Mouse (Mus musculus): ENCODE measurements around the gene Iapp. TPM values are rescaled to one million over a fixed set of nuclear protein-coding genes. Genes with fewer than 3 reads are reported as not detected.
A peak's percentile ranks its signal among the peaks of the same experiment; 100 is the strongest.
"Not testable (repeated sequence)": the region's sequence is repeated elsewhere in the genome, so short reads cannot be mapped to it uniquely, and the experiment has no call there.

Gene Iapp
- polyA plus RNA-seq (2016; fragmentation: Nextera tagmentation; extraction: Ambion mirVana) = 0.62 and 1.7 TPM in 2 replicates

DNA sequence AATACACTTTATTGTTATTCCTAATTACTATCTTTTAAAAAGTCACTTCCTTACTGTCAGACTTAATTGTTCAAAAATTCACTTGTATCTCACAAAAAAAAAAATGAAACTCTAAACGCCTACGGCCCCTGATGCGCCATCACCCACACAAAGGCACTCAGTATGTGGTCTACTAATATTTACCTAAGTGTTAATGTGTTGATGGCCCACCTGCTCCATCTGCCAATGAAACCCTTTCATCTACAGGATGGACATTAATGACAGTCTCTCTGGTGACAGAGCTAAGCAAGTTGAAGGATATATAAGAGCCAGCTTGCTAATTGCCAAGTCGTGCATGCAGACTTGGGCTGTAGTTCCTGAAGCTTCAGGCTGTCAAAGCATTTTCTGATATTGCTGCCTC is at the start of gene Iapp:
Gene Iapp (plus strand): TSS at position 326 of the 400 bp plus-strand sequence.
- Histone ChIP-seq H3K27ac (replicated peaks) (no peak within 1 kb of the TSS), H3K4me3 (no peak within 1 kb of the TSS), H3K27me3 (ENCODE audit: low read depth, poor library complexity, severe bottlenecking) (no peaks in the 10 kb centered on the region), H3K9me3 (replicated peaks) (no peaks in the 10 kb centered on the region), H3K4me1 (no peaks in the 10 kb centered on the region), H3K36me3 (no peaks in the 10 kb centered on the region)
- WGBS = 79% methylated on average over 4 of the region's 4 CpGs
- no peak for DNase-seq (ENCODE audit: low spot score)

DNA sequence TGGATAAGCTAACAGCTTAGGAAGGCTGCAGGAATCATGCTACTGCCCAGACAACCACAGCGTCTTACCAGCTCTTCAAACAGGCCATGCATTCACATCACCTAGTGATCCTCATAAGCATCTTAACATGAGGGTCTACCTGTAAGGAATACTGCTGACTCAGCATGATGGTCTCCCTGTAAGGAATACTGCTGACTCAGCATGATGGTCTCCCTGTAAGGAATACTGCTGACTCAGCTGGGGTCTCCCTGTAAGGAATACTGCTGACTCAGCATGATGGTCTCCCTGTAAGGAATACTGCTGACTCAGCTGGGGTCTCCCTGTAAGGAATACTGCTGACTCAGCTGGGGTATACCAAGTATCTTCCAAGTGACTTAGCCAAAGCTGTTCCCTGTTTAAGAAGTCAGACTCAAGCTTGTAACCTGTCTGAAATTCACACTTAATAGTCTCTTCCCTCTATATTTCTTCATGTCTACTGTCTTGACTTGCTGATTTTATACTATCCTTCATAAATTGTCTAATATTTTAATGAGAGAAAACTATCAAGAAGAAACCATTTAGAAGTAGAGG is 47.4 kb upstream of the Iapp start:
- not testable (repeated sequence) for H3K27me3 ChIP-seq (ENCODE audit: low read depth, poor library complexity, severe bottlenecking); H3K4me1 ChIP-seq; H3K27ac ChIP-seq (replicated peaks); H3K36me3 ChIP-seq; H3K4me3 ChIP-seq; H3K9me3 ChIP-seq (replicated peaks); DNase-seq (ENCODE audit: low spot score)
- 92% methylated on average over 1 of the region's 1 CpGs for WGBS

DNA sequence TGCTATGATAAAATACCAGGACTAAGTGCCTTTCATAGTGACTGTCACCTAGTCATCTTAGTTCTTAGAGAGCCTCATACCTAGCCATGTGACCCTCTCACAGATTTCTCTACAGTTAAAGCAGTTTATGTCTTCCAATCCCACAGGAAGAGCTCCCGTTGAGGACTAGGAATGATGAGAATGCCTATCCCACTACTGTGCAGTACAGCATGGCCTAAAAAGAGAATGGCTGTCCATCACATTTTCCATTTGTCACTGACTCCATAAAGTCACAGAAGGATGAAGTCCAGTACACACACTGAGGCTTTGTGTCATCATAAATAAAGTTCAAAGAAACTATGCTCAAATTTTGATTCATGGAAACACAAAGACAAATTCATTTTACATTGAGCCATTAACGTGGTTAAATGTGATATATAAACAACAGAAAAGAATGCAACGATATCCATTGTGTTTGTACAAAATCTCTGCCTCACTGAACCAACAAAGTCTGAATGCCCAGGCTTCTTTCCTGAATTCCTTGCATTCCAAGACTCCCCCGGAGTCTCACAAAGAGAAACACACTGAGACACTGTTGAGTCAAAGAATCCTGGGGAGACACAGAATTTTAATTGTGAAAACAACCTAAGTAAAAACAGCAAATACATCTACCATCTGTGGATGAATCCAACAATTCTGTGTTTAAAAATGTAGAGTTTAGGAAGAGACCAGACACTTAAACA is 22.3 kb upstream of the Iapp start:
- Histone ChIP-seq H3K4me3 (no peak overlapping the region), H3K27me3 (ENCODE audit: low read depth, poor library complexity, severe bottlenecking) (no peaks in the 10 kb centered on the region), H3K9me3 (replicated peaks) (no peaks in the 10 kb centered on the region), H3K27ac (replicated peaks) (peak overlapping the region; percentile 65), H3K36me3 (no peaks in the 10 kb centered on the region), H3K4me1 (peaks cover 9% of the 10 kb centered on the region)
- 10% methylated on average over 4 of the region's 4 CpGs for WGBS
- DNase-seq (ENCODE audit: low spot score) = no peak

DNA sequence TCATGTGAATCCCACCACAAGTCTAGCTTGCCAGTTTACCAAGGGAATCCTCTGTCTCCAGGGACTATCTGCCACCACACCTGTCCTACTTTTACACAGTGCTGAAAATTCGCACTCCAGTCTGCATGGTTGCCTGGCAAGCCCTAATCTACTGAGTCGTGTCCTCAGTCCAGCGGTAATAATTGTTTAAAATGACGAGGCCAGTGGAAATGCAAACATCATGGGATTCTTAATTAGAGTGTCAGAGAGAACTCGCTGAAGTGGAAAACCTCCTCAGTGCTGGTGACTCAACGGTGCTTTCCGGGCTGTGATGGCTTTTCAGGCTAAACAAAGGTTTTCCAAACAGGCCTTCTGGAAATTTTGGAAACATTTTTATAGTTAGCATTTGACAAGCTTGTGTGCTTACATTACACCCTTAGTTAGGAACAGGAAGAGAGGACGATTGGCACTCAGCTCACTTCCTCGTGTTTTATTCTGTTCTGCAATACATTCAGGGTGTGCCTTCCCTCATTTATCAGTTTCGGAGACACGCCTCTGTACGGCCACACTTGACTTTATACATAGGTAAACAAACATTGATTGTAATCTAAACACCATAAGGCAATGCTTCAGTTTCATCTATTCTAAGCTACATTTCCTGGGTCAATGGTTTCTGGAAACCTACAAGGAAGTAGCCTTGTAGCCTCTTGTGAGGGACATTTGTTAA is 8.7 kb upstream of the Iapp start:
- no peaks in the 10 kb centered on the region for H3K36me3 ChIP-seq
- 79% methylated on average over 12 of the region's 12 CpGs for WGBS
- no peaks in the 10 kb centered on the region for H3K9me3 ChIP-seq (replicated peaks)
- no peak overlapping the region for H3K4me3 ChIP-seq
- no peak for DNase-seq (ENCODE audit: low spot score)
- no peaks in the 10 kb centered on the region for H3K27me3 ChIP-seq (ENCODE audit: low read depth, poor library complexity, severe bottlenecking)
- H3K4me1 ChIP-seq = no peaks in the 10 kb centered on the region
- H3K27ac ChIP-seq (replicated peaks) = no peak overlapping the region

DNA sequence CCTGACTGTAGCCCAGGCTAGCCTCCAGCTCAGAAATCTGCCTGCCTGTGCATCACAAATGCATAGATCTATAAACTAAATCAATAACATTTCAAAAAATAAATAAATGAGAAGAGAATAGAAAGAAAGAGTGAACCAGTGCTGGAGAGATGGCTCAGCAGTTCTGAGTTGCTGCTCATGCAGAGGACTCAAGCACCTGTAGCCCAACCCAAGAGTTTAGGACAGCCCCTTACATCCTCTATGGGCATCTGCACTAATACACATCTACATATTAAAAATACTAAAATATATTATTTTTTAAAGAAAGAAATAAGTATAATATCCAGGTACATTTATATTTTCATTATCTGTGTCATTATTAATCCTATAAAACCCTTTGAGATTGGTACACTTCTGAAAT is 6.9 kb downstream of the Iapp start:
- H3K4me3 ChIP-seq = no peak overlapping the region
- DNase-seq (ENCODE audit: low spot score) = no peak

DNA sequence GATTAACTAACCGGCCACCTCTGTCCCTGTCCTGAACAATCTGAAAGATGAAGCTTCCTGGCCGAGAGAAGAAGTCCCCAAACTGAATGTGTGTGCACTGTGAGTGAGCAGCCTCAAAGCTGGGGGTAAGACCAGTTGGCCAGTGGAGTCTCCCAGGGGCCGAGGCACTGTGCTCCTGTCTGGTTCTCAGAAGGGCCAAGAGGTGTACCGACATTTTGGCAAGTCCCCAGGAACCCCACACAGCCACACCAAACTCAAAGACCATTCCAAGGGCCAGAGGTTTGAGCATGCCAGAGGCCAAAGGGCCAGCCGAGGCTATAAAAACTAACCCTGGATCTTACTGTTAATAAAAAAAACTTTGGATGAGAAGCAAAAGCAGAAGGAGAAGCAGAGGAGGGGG is 16.1 kb downstream of the Iapp start:
- peaks cover 4% of the 10 kb centered on the region; the same call in 1 of the 2 replicates for H3K9me3 ChIP-seq (replicated peaks)
- WGBS = 82% methylated on average over 5 of the region's 5 CpGs
- no peak for DNase-seq (ENCODE audit: low spot score)

More for the DNA sequence above, 6.9 kb downstream of the Iapp start:
- Histone ChIP-seq H3K4me1 (peaks cover 6% of the 10 kb centered on the region), H3K27me3 (ENCODE audit: low read depth, poor library complexity, severe bottlenecking) (no peaks in the 10 kb centered on the region), H3K36me3 (no peaks in the 10 kb centered on the region), H3K9me3 (replicated peaks) (peaks cover 4% of the 10 kb centered on the region; the same call in 1 of the 2 replicates), H3K27ac (replicated peaks) (no peak overlapping the region)

DNA sequence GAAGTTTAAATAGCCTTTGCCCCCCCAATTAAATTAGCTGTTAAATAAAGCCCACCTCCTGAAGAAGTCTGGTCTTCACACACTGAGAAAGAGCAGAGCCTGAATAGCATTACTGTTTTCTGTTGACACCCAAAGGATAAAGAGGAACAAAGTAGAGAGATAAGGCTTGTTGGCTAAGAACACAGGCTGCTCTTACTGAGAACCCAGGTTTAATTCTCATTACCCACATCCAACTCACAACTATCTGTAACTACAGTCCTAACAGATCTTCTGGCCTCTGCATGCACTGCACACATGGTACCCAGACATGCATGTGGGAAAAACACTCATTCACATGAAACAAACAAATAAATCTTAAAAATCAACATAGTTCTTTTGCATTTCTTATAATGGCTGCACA is 18.9 kb downstream of the Iapp start:
- Histone ChIP-seq H3K27me3 (ENCODE audit: low read depth, poor library complexity, severe bottlenecking) (no peaks in the 10 kb centered on the region), H3K36me3 (no peaks in the 10 kb centered on the region), H3K9me3 (replicated peaks) (no peaks in the 10 kb centered on the region), H3K4me1 (no peaks in the 10 kb centered on the region), H3K27ac (replicated peaks) (no peak overlapping the region), H3K4me3 (no peak overlapping the region)
- DNase-seq (ENCODE audit: low spot score) = no peak

More for the DNA sequence above, 16.1 kb downstream of the Iapp start:
- H3K36me3 ChIP-seq = no peaks in the 10 kb centered on the region
- H3K4me1 ChIP-seq = no peaks in the 10 kb centered on the region
- no peak overlapping the region for H3K27ac ChIP-seq (replicated peaks)
- no peak overlapping the region for H3K4me3 ChIP-seq
- no peaks in the 10 kb centered on the region for H3K27me3 ChIP-seq (ENCODE audit: low read depth, poor library complexity, severe bottlenecking)

DNA sequence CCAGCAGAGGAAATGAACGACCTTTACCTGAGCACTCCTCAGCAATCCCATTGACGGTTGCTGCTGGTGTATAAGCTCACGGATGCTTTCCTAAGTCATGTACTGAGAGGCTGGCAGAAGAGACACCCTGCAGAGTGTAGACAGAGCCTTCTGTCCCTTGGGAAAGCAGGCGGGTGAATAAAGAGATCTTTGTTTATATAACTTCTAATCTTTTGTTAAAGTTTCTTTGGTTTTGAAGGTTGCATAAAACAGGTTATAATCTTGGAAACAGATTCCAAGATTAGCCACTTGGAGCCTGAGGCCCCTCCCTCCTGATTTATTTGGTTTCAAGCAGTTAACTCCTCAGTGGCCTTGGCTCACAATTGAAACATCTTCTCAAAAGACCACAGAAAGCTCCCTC is 24.7 kb downstream of the Iapp start, which contains the start of gene Slco1a5:
Gene Slco1a5 (minus strand): TSS at position 101 of the 400 bp plus-strand sequence.
- Histone ChIP-seq H3K9me3 (replicated peaks) (no peaks in the 10 kb centered on the region), H3K4me1 (peaks cover 13% of the 10 kb centered on the region), H3K36me3 (no peaks in the 10 kb centered on the region), H3K27me3 (ENCODE audit: low read depth, poor library complexity, severe bottlenecking) (no peaks in the 10 kb centered on the region), H3K4me3 (no peak within 1 kb of the TSS), H3K27ac (replicated peaks) (0 out of 2 replicates have a peak within 1 kb of the TSS, but pooled peaks have one; percentile 28)
- no peak for DNase-seq (ENCODE audit: low spot score)
- 15% methylated on average over 4 of the region's 4 CpGs for WGBS

DNA sequence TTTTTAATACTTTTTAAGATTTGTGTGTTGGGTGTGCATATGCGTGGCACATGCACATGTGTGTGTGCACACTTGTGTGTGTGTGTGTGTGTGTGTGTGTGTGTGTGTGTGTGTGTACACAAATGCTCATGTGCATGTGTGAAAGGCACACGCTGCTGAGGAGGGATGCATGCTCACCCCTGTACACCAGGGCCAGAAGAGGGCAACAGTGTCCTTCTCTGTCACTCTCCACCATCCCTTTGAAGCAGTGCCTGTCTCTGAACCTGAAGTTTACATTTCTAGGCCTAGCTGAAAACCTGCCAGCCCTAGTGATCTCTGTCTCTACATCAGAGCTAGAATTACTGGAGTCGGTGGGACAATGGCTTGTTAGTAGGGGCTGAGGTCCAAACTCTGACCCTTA is 28.4 kb downstream of the Iapp start:
- 86% methylated on average over 3 of the region's 3 CpGs for WGBS
- H3K4me3 ChIP-seq = no peak overlapping the region
- DNase-seq (ENCODE audit: low spot score) = no peak
- no peak overlapping the region for H3K27ac ChIP-seq (replicated peaks)
- no peaks in the 10 kb centered on the region for H3K9me3 ChIP-seq (replicated peaks)
- no peaks in the 10 kb centered on the region for H3K27me3 ChIP-seq (ENCODE audit: low read depth, poor library complexity, severe bottlenecking)
- H3K4me1 ChIP-seq = peaks cover 13% of the 10 kb centered on the region
- H3K36me3 ChIP-seq = no peaks in the 10 kb centered on the region

DNA sequence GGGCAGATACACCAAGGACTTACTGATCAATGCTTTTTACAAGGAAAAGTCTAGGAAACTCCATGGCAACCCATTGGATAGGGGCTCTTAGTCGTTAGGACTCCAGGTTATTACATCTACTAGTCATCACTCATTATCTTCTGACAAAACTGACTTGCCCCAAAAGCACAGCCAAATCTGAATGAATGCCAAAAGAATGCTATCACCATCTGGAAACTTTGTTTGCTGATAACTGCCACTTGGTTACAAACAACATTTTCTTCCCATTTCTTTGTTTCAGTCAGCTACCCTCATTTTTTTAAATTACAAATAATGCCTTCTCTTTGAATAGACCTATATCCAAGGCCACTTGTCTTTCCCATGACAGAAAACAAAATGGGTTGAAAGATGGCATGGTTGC is 31.0 kb downstream of the Iapp start:
- 79% methylated on average over 1 of the region's 1 CpGs for WGBS
- Histone ChIP-seq H3K27me3 (ENCODE audit: low read depth, poor library complexity, severe bottlenecking) (no peaks in the 10 kb centered on the region), H3K4me1 (no peaks in the 10 kb centered on the region), H3K27ac (replicated peaks) (no peak overlapping the region), H3K4me3 (no peak overlapping the region), H3K9me3 (replicated peaks) (no peaks in the 10 kb centered on the region), H3K36me3 (no peaks in the 10 kb centered on the region)
- no peak for DNase-seq (ENCODE audit: low spot score)

DNA sequence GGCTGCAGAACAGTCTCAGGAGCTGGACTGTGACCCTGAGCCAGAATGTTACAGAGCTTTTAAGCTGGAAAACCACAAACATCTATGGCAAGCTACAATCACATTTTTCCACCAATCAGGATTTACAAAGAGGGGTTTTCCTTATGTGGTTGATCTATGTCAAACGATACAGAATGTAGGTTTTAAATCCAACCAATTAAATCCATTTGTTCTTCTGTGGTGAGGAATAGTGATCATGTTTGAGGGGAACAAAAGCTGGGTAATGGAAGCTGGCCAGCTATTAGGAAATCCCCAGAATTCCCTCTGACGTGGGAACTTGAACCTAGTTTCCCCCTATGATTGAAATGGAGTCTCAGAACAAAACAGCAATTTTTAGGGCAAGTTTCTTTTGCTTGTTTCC is 40.7 kb downstream of the Iapp start:
- H3K36me3 ChIP-seq = no peaks in the 10 kb centered on the region
- 84% methylated on average over 2 of the region's 2 CpGs for WGBS
- H3K9me3 ChIP-seq (replicated peaks) = no peaks in the 10 kb centered on the region
- no peak for DNase-seq (ENCODE audit: low spot score)
- H3K27me3 ChIP-seq (ENCODE audit: low read depth, poor library complexity, severe bottlenecking) = no peaks in the 10 kb centered on the region
- no peaks in the 10 kb centered on the region for H3K4me1 ChIP-seq
- no peak overlapping the region for H3K27ac ChIP-seq (replicated peaks)
- H3K4me3 ChIP-seq = no peak overlapping the region

DNA sequence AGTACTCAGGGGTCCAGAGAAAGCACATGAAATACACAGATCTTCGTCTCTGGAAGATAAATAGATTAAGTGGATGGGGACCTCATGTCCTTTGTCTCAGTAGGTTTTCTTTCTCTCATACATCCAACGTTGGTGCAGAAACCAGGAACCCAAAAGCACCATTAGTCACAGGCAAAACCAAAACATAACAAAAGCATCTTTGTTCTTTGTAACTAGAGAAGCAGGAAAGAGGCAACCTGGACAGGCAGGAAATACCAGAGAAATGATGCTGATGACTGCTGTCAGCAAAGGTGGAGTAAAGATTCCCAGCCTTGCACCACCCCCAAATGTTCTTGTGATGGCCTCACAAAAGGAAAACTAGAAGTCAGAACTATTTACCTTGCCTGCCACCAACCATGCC is 41.4 kb downstream of the Iapp start:
- H3K27me3 ChIP-seq (ENCODE audit: low read depth, poor library complexity, severe bottlenecking) = no peaks in the 10 kb centered on the region
- H3K4me1 ChIP-seq = no peaks in the 10 kb centered on the region
- H3K4me3 ChIP-seq = no peak overlapping the region
- no peaks in the 10 kb centered on the region for H3K9me3 ChIP-seq (replicated peaks)
- 49% methylated on average over 2 of the region's 2 CpGs for WGBS
- DNase-seq (ENCODE audit: low spot score) = no peak
- H3K27ac ChIP-seq (replicated peaks) = no peak overlapping the region
- H3K36me3 ChIP-seq = no peaks in the 10 kb centered on the region

DNA sequence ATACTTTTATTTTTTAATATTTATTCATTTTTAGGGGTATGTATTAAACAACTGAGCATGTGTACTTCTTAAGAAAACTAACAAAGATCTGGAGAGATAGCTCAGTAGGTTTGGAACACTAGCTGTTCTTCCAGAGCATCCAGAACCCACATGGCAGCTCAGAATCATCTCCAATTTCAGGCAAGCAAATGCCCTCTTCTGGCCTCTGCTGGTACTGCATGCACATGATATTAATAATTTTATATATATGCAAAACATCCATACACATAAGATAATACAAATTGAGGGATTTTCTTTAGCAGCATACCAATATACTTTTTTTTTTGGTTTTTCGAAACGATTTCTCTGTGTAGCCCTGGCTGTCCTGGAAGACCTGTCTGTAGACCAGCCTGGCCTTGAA is 45.3 kb downstream of the Iapp start:
- 68% methylated on average over 2 of the region's 2 CpGs for WGBS
- Histone ChIP-seq H3K27me3 (ENCODE audit: low read depth, poor library complexity, severe bottlenecking) (no peaks in the 10 kb centered on the region), H3K4me3 (no peak overlapping the region), H3K27ac (replicated peaks) (no peak overlapping the region), H3K9me3 (replicated peaks) (no peaks in the 10 kb centered on the region), H3K4me1 (peaks cover 12% of the 10 kb centered on the region), H3K36me3 (peaks cover 7% of the 10 kb centered on the region)
- DNase-seq (ENCODE audit: low spot score) = peak; percentile 44

All from midbrain, embryonic 10.5 days (tissue).